Mouse (Mus musculus): ENCODE data around the gene Antxr1.

- TF ChIP-seq CTCF (IDR thresholded peaks at IDR 0.05; ENCODE audit: low read depth), result no peak
- no peak for TF ChIP-seq EP300 (optimal IDR thresholded peaks at IDR 0.05)
Measured at GRCm38 (mm10) chr6:87250701-87251100, 84.9 kb downstream of the Antxr1 start.

Data from stomach, postnatal 0 days (tissue).